Mouse (Mus musculus): Measurements from ENCODE around the gene Bend3.
"Not testable (repeated sequence)": the region's sequence is repeated elsewhere in the genome, so short reads cannot be mapped to it uniquely, and the experiment has no call there.

Gene Bend3

GRCm38 (mm10) chr10:43480227-43480849 is 1.7 kb downstream of the Bend3 start:
- no peak for DNase-seq

GRCm38 (mm10) chr10:43481179-43481578 is 2.5 kb downstream of the Bend3 start:
- no peak for DNase-seq

GRCm38 (mm10) chr10:43482021-43482420 is 3.4 kb downstream of the Bend3 start:
- no peak for DNase-seq

- DNase-seq, result no peak
Observed at GRCm38 (mm10) chr10:43483426-43483995, 4.9 kb downstream of the Bend3 start.

GRCm38 (mm10) chr10:43485751-43486268 is 7.2 kb downstream of the Bend3 start:
- no peak for DNase-seq

- DNase-seq, result no peak
Observed at GRCm38 (mm10) chr10:43487441-43488010, 8.9 kb downstream of the Bend3 start.

GRCm38 (mm10) chr10:43488258-43488657 is 9.6 kb downstream of the Bend3 start:
- no peak for DNase-seq

GRCm38 (mm10) chr10:43489139-43489538 is 10.5 kb downstream of the Bend3 start:
- no peak for DNase-seq

- no peak for DNase-seq
Observed at GRCm38 (mm10) chr10:43489550-43489949, 10.9 kb downstream of the Bend3 start.

GRCm38 (mm10) chr10:43490034-43490433 is 11.4 kb downstream of the Bend3 start:
- DNase-seq, result no peak

- no peak for DNase-seq
Observed at GRCm38 (mm10) chr10:43490846-43491245, 12.2 kb downstream of the Bend3 start.

GRCm38 (mm10) chr10:43502599-43502998 is 24.0 kb downstream of the Bend3 start:
- DNase-seq, result no peak

- no peak for DNase-seq
Observed at GRCm38 (mm10) chr10:43504291-43504690, 25.7 kb downstream of the Bend3 start.

GRCm38 (mm10) chr10:43507051-43507450 is 28.4 kb downstream of the Bend3 start:
- DNase-seq, result no peak

GRCm38 (mm10) chr10:43509228-43509627 is 30.6 kb downstream of the Bend3 start:
- no peak for DNase-seq

GRCm38 (mm10) chr10:43512976-43513375 is 34.3 kb downstream of the Bend3 start:
- no peak for DNase-seq

- no peak for DNase-seq
Observed at GRCm38 (mm10) chr10:43516992-43517660, 38.5 kb downstream of the Bend3 start.

GRCm38 (mm10) chr10:43517836-43518235 is 39.2 kb downstream of the Bend3 start:
- DNase-seq, result no peak

- no peak for DNase-seq
Observed at GRCm38 (mm10) chr10:43518368-43518767, 39.7 kb downstream of the Bend3 start.

GRCm38 (mm10) chr10:43519977-43520376 is 41.3 kb downstream of the Bend3 start:
- DNase-seq, result no peak

GRCm38 (mm10) chr10:43523931-43524330 is 45.3 kb downstream of the Bend3 start, which contains the start of gene Gm9803:
Gm9803 (plus strand) TSS chr10:43524084.
- DNase-seq, result not testable (repeated sequence)

GRCm38 (mm10) chr10:43527283-43528269 is 48.9 kb downstream of the Bend3 start:
- no peak for DNase-seq
